Mouse (Mus musculus) stomach, postnatal 0 days (tissue): ENCODE results near the gene Snai1.

ENCODE experiments used
- CTCF ChIP-seq: IDR thresholded peaks from 2 replicates; pipeline ENCODE4 v1.5.1; 2016; ENCODE audit warnings: antibody characterized with exemption, low read depth, mild to moderate bottlenecking, moderate library complexity
- EP300 ChIP-seq: optimal IDR thresholded peaks from 2 replicates; pipeline ENCODE3; 2016; ENCODE audit warnings: antibody characterized with exemption

DNA sequence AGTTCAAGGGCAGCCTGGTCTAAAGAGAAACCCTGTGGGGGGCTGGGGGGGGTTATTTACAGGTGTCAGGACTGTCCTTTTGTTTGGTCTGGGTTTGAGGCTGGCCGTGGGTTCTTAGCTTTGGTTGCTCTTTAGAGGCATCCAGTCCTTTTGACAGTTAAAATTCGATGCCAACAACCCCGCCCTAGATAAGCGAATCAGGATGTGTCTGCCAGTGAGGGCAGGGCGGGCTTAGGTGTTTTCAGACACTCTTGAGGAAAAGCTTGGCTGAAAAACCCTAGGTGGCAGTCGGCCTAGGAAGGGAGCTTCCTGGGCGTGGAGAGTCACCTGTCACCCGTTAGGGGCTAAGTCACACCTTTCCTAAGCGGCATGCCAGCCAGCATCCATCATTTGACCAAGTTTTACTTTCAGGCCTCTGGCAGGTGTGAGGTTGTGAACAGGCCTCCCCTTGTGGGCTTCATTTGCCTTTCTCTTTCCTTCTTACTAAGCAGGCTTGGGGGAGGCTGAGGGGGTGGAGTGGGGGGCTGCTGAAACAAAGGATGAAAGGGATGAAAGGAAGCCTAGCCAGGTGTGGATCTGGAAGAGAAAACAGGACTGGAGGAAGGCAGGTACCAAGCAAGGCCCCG lies 1.6 kb upstream of the Snai1 start:
- no peak for TF ChIP-seq EP300
- TF ChIP-seq CTCF, result no peak
